Mouse (Mus musculus) midbrain, embryonic 15.5 days (tissue): ENCODE results near the gene Timm50. TPM values are rescaled to one million over a fixed set of nuclear protein-coding genes. Genes with fewer than 3 reads are reported as not detected.

Experiments
- ATAC-seq: fragments of 200-750 bp; cut with Nextera tagmentation; replicated peaks from 2 replicates; pipeline ENCODE4 v1.8.0; 2017; ENCODE audit warnings: moderate TSS enrichment
- H3K27ac ChIP-seq: fragments of 300-500 bp; sonication (generic); 2 replicates; pipeline ENCODE4 v1.5.1; 2015; ENCODE audit warnings: mild to moderate bottlenecking, inconsistent platforms
- H3K27me3 ChIP-seq: fragments of 300-500 bp; sonication (generic); replicated peaks from 2 replicates; pipeline ENCODE4 v1.6.1; 2015; ENCODE audit warnings: inconsistent platforms
- H3K36me3 ChIP-seq: fragments of 300-500 bp; sonication (generic); replicated peaks from 2 replicates; pipeline ENCODE4 v1.6.1; 2015; ENCODE audit warnings: inconsistent platforms
- H3K4me1 ChIP-seq: fragments of 300-500 bp; sonication (generic); 2 replicates; pipeline ENCODE4 v1.6.1; 2015; ENCODE audit warnings: inconsistent platforms
- H3K4me2 ChIP-seq: fragments of 300-500 bp; sonication (generic); 2 replicates; pipeline ENCODE4 v1.6.1; 2015; ENCODE audit warnings: inconsistent platforms, mild to moderate bottlenecking, moderate library complexity
- H3K4me3 ChIP-seq: fragments of 300-500 bp; sonication (generic); 2 replicates; pipeline ENCODE4 v1.5.1; 2015; ENCODE audit warnings: mild to moderate bottlenecking, inconsistent platforms
- H3K9ac ChIP-seq: fragments of 300-500 bp; sonication (generic); 2 replicates; pipeline ENCODE4 v1.6.1; 2015; ENCODE audit warnings: mild to moderate bottlenecking, inconsistent platforms
- H3K9me3 ChIP-seq: fragments of 300-500 bp; sonication (generic); 2 replicates; pipeline ENCODE4 v1.6.1; 2016; ENCODE audit warnings: inconsistent platforms
- WGBS: fragments of 180-500 bp; shearing (Covaris S2); methylation state at CpG from one replicate; pipeline ENCODE4 v1.1.7; 2015; ENCODE audit warnings: mixed read lengths; 5-methylcytosine and 5-hydroxymethylcytosine counted together
- polyA plus RNA-seq: library from polyadenylated mRNA; unstranded; fragments of >200 nt; fragmentation: Nextera tagmentation; extraction: Ambion mirVana; gene quantifications from 2 replicates; pipeline ENCODE4 v1.2.1, GENCODE M21; 2015

The Timm50 gene
- polyA plus RNA-seq, 1 experiment from 2014 or later, result 129 TPM

DNA sequence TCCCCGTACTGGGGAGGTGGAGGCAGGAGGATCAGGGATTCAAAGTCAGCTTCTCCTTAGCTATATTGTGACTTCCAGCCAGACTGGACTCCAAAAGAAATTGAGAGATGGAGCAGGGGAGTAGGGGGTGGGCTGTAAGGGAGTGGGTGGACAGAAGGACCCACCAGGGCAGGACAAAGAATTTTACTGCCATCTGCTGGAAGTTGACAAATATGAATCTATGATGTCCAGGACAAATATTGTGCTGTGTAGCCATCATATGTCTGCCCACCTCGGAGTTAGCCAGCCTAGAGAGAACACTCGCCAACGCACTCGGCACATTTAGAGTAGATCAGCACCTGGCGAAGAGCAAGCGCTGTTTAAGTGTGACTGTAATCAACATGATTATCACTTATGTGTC is 36.7 kb upstream of the Timm50 start:
- Histone ChIP-seq H3K9ac (no peak overlapping the region), H3K27me3 (no peaks in the 10 kb centered on the region), H3K9me3 (no peaks in the 10 kb centered on the region), H3K4me3 (no peak overlapping the region), H3K4me2 (no peak overlapping the region), H3K4me1 (peaks cover 17% of the 10 kb centered on the region), H3K36me3 (peaks cover 7% of the 10 kb centered on the region), H3K27ac (no peak overlapping the region)
- WGBS, result 86% methylated on average over 7 of the region's 7 CpGs
- ATAC-seq, result no peak

DNA sequence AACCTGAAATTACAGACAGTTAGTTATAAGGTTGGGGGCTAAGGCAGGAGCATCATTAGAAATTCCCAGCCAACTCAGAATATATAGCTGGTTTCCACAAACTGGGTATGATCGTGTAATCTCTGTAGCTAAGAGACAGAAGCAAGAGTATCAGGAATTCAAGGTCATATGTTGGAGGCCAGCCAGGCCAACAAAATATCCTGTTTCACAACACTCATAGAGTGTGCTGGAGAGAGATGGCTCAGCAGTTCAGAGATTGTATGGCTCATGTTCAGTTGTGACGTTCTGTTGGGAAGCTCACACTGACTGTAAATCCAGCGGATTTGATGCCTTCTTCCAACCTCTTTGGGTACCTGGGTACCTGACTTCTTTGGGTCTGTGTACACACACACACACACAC is 35.9 kb upstream of the Timm50 start:
- Histone ChIP-seq H3K27ac (no peak overlapping the region), H3K4me3 (no peak overlapping the region)
- WGBS, result 85% methylated on average over 3 of the region's 3 CpGs

DNA sequence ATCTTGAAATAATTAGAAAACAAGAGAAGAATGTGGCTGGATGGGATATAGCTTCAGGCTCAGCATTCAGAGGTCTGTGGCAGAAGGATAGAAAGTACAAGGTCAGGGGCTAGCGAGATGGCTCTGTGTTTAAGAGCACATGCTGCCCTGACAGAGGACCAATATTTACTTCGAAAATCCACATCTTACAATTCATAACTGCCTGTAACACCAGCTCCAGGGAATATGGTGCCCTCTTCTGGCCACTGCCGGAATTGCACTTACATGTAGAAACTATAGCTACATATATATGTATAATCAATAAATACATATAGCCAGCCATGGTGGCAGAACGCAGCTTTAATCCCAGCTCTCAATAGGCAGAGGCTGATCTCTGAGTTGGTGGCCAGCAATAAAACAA is 32.8 kb upstream of the Timm50 start:
- peaks cover 2% of the 10 kb centered on the region; the same call in 1 of the 2 replicates for H3K4me1 ChIP-seq
- no peaks in the 10 kb centered on the region for H3K9me3 ChIP-seq
- under 1% methylated on average over 4 of the region's 4 CpGs for WGBS
- no peak overlapping the region for H3K9ac ChIP-seq
- no peaks in the 10 kb centered on the region for H3K27me3 ChIP-seq
- ATAC-seq, result no peak
- no peak overlapping the region for H3K27ac ChIP-seq
- no peak overlapping the region for H3K4me3 ChIP-seq
- no peaks in the 10 kb centered on the region for H3K36me3 ChIP-seq
- no peak overlapping the region for H3K4me2 ChIP-seq

More for the DNA sequence above, 35.9 kb upstream of the Timm50 start:
- H3K36me3 ChIP-seq, result no peaks in the 10 kb centered on the region; the same call in 1 of the 2 replicates
- no peak overlapping the region for H3K4me2 ChIP-seq
- H3K4me1 ChIP-seq, result peaks cover 17% of the 10 kb centered on the region
- H3K27me3 ChIP-seq, result no peaks in the 10 kb centered on the region
- no peak for ATAC-seq
- no peak overlapping the region for H3K9ac ChIP-seq
- no peaks in the 10 kb centered on the region for H3K9me3 ChIP-seq

DNA sequence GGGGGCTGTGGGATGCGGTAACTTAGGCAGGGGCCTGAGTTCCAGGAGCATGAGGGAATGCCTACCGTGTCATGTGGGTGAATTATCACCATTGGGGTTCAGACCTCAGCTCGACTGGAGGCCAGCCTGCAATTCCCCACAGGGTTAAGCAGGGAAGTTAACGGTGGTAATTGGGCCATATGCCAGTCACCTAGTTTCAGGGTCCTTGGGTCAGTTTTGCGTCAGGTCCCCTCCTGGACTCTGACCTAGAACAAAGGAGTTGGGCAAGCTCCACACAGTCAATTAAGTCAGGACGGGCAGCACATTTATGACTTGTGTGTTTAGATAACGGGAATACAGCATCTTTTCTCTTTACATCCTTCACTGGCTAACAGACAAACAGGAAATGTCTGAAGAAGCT is 29.5 kb upstream of the Timm50 start:
- WGBS, result 64% methylated on average over 7 of the region's 7 CpGs
- peaks cover 20% of the 10 kb centered on the region for H3K4me1 ChIP-seq

DNA sequence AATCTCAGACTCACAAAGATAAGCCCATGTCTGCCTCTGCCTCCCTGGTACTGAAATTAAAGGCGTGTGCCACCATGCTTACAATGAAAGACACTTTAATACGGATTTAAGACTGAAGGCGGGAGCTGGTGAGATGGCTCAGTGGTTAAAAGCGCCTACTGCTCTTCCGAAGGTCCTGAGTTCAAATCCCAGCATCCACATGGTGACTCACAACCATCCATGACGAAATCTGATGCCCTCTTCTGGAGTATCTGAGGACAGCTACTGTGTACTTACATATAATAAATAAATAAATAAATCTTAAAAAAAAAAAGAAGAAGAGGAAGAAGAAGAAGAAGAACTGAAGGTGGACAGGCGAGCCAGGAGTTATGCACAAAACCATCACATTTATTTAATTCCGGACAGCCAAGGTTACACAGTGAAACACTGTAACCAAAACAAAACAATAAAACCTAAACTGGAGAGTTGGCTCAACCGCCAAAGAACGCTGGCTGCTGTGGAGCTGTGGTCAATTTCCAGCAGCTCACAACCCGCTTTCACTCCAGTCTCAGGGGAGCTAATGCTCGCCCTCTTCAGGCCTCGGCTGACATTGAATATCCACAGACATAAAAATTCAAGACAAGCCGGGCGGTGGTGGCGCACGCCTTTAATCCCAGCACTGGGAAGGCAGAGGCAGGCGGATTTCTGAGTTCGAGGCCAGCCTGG is 27.5 kb upstream of the Timm50 start:
- Histone ChIP-seq H3K4me2 (peak overlapping the region; percentile 79), H3K27ac (peak overlapping the region; percentile 87), H3K9me3 (no peaks in the 10 kb centered on the region), H3K4me1 (peaks cover 28% of the 10 kb centered on the region), H3K36me3 (no peaks in the 10 kb centered on the region), H3K27me3 (no peaks in the 10 kb centered on the region), H3K9ac (peak overlapping the region; percentile 49; the same call in 1 of the 2 replicates), H3K4me3 (peak overlapping the region; percentile 66)
- WGBS, result 79% methylated on average over 19 of the region's 19 CpGs
- ATAC-seq, result 0 out of 2 replicates have a peak, but pooled peaks have one; percentile 2

More for the DNA sequence above, 29.5 kb upstream of the Timm50 start:
- ATAC-seq, result no peak
- Histone ChIP-seq H3K27ac (no peak overlapping the region), H3K27me3 (no peaks in the 10 kb centered on the region), H3K9ac (no peak overlapping the region), H3K9me3 (no peaks in the 10 kb centered on the region), H3K36me3 (no peaks in the 10 kb centered on the region), H3K4me3 (no peak overlapping the region), H3K4me2 (no peak overlapping the region)

DNA sequence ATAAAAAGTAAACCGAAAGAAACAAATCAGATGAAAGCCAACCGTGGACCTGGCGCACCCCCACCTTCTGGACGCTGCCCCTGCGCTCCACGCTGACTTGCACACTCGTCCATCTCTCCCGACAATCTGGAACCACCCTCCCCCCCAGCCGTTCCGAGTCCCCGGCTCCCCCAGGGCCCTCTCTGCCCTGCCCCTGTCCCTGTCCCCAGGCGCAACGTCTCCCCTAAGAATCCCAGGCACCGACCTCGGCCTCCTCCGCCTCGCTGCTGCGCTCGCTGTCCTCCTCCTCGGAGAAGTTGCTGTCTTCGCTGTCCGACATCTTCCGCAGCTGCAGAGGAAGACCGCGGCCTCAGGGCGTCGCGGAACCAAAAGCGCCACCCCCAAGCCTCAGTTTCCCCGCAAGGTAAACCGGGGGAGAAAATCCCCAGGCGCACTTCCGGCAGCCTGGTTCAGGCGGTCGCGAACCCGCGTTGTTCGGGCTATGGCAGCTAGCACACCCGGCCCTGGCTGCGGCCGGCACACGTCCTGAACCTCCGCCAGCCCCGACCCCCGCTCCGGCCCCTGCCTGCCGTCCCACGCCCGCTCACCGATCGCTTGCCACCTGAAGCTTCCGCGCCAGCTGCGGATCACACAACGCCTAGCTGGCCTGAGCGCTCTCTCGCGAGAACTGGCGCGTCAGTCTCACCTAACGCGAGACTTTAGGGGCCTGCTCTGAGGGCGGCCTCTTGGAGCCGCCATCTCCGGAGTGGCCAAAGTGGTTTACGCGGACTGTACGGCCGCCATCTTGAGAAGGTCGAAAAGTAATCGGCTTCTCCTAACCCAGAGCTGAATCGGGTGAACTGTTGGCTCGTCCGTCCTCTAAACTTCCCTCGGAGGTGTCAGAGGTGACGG is 26.5 kb upstream of the Timm50 start, which contains the start of gene Supt5:
Gene Supt5 (minus strand): TSS at position 639 of the 891 bp plus-strand sequence.
- Histone ChIP-seq H3K4me3 (peak within 1 kb of the TSS; percentile 66), H3K27ac (peak within 1 kb of the TSS; percentile 87), H3K4me2 (peak within 1 kb of the TSS; percentile 79), H3K36me3 (no peaks in the 10 kb centered on the region), H3K9ac (peak within 1 kb of the TSS; percentile 80), H3K4me1 (peaks cover 28% of the 10 kb centered on the region), H3K27me3 (no peaks in the 10 kb centered on the region), H3K9me3 (no peaks in the 10 kb centered on the region)
- WGBS, result under 1% methylated on average over 77 of the region's 77 CpGs
- ATAC-seq, result peak; percentile 99

DNA sequence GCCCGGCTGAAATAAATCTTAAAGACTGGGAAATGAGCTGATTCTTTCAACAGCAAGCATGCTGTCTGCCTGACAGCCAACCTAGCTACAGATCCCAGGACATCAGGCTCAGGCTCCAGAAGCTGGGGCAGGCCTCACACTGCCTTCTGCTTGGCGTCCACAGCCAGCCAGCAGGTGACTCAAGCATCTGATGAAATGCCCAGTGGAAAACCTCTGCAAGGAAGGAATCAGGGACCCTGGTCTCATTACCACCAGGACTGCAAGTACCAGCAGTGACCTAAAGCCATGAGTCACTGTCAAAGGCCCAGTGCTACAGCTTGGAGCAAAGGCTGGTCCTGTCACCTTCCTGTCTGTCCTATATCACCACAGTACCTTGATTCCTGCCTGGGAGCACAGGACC is 23.6 kb upstream of the Timm50 start:
- WGBS, result 94% methylated on average over 2 of the region's 2 CpGs
- no peak overlapping the region for H3K4me2 ChIP-seq
- H3K4me3 ChIP-seq, result no peak overlapping the region
- H3K9me3 ChIP-seq, result no peaks in the 10 kb centered on the region
- H3K36me3 ChIP-seq, result peaks cover 8% of the 10 kb centered on the region; the same call in 1 of the 2 replicates
- H3K9ac ChIP-seq, result no peak overlapping the region
- H3K27ac ChIP-seq, result no peak overlapping the region
- no peak for ATAC-seq
- no peaks in the 10 kb centered on the region for H3K27me3 ChIP-seq
- peaks cover 28% of the 10 kb centered on the region for H3K4me1 ChIP-seq

DNA sequence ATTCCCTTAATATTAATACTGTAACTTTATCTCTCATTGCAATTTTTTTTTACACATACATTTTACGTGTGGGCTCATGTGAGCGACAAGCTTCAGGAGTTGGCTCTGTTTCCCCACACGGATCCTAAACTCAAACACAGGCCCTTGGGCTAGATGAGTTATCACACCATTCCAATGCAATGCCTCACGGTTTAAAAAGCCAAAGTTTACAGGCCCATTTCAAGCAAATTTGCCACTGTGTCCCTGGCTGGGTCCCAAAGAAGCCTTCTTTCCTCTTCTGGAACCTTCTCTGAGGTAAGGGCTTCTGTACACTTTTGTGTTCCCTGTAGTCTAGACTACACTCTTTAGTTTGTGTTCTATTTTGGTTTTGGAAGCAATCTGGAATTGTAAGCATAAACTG is 22.7 kb upstream of the Timm50 start:
- no peaks in the 10 kb centered on the region for H3K27me3 ChIP-seq
- WGBS, result 94% methylated on average over 4 of the region's 4 CpGs
- no peak overlapping the region for H3K4me3 ChIP-seq
- no peak overlapping the region for H3K4me2 ChIP-seq
- no peaks in the 10 kb centered on the region for H3K9me3 ChIP-seq
- H3K9ac ChIP-seq, result no peak overlapping the region
- H3K4me1 ChIP-seq, result peaks cover 28% of the 10 kb centered on the region
- no peak for ATAC-seq
- H3K36me3 ChIP-seq, result peaks cover 10% of the 10 kb centered on the region
- no peak overlapping the region for H3K27ac ChIP-seq

DNA sequence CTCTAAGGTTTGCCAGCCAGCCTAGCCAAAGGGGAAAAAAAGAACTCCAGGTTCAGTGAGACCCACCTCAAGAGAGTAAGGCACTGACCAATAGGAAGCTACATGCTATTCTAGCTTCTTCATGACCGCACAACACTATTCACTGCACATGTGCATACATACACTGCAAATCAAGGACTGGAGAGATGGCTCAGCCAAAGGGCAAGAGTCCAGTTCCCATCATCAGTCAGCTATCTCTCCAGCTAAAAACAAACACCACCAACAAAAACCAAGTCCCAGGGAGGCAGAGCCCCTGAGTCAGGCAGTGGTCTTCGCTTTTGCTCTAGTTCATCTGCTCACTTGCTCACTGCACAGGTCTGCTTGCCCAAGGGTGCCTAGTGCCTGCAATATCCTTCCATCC is 16.4 kb upstream of the Timm50 start:
- no peaks in the 10 kb centered on the region for H3K27me3 ChIP-seq
- ATAC-seq, result no peak
- 93% methylated on average over 2 of the region's 2 CpGs for WGBS

DNA sequence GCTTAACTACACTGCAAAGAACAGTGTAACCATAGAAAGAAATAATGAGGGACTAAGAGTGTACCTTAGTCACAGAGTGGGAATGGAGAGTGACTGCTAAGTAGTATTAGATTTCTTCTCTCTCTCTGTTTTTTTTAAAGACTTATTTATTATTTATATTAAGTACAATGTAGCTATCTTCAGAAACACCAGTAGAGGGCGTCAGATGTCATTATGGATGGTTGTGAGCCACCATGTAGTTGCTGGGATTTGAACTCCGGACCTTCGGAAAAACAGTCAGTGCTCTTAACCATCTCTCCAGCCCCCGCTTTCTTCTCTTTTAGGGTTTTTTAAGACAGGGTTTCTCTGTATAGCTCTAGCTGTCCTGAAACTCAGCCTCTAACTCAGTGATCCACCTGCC is 14.6 kb upstream of the Timm50 start:
- 79% methylated on average over 4 of the region's 4 CpGs for WGBS
- no peak overlapping the region for H3K4me2 ChIP-seq
- no peaks in the 10 kb centered on the region for H3K27me3 ChIP-seq
- peaks cover 74% of the 10 kb centered on the region for H3K36me3 ChIP-seq
- no peak overlapping the region for H3K4me3 ChIP-seq
- H3K9me3 ChIP-seq, result no peaks in the 10 kb centered on the region
- no peak overlapping the region for H3K9ac ChIP-seq
- no peak overlapping the region for H3K27ac ChIP-seq
- no peak for ATAC-seq
- H3K4me1 ChIP-seq, result no peaks in the 10 kb centered on the region

More for the DNA sequence above, 16.4 kb upstream of the Timm50 start:
- H3K4me1 ChIP-seq, result no peaks in the 10 kb centered on the region
- no peak overlapping the region for H3K4me3 ChIP-seq
- H3K27ac ChIP-seq, result no peak overlapping the region
- no peak overlapping the region for H3K4me2 ChIP-seq
- no peaks in the 10 kb centered on the region for H3K9me3 ChIP-seq
- H3K36me3 ChIP-seq, result peaks cover 56% of the 10 kb centered on the region
- H3K9ac ChIP-seq, result no peak overlapping the region

DNA sequence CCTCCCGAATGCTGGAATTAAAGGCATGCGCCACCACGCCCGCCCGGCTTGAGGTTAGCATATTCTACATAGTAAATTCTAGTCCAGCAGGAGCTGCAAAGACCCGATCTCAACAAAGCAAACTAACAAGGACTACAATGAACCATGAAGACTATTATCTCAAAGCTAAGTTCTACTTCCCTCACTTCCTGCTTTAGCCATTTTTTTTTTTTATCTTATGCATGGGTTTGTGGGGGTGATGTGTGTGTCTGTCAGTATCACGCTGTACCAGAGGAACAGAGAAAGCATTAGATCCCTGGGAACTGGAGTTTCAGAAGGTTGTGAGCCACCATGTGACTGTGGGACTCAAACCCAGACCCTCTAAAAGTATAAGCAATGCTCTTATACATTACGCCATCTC is 13.4 kb upstream of the Timm50 start:
- WGBS, result 98% methylated on average over 8 of the region's 8 CpGs
- Histone ChIP-seq H3K4me1 (no peaks in the 10 kb centered on the region), H3K4me2 (no peak overlapping the region), H3K9me3 (no peaks in the 10 kb centered on the region), H3K27ac (no peak overlapping the region), H3K27me3 (no peaks in the 10 kb centered on the region), H3K36me3 (peaks cover 74% of the 10 kb centered on the region), H3K9ac (no peak overlapping the region), H3K4me3 (no peak overlapping the region)
- no peak for ATAC-seq

DNA sequence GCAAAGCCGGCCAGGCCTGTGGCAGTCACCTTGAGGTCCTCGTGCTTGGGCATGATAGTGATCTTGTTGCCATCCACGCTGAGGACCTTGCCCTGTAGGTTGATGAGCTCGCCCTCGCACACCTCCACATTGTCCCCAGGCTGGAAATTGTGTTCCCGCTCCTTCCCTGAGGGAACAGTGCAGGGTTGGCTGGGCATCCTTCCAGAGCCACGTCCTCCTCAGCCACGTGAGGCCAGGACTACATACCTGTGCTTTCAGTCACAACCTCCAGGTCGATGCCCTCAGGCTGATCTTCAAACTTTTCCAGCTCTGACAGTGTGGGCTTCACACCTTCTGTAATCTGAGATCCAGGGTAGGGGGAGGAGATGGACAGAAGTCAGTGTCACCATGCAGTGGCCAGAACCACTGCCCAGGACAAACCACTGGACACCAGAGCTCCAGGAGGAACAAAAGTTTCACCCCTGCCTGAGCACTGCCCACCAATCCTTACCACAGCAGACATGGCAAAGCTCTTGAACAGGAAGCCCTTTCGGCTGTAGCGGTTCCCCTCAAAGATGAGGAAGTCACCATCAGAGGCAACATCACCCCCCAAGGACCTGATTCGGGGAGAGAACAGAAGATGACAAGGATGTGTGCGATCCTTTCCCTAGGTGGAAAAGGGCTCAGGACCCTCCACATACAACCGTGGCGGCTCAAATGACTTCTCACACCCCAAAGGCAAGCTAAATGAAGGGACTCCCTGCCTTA is 10.3 kb upstream of the Timm50 start:
- Histone ChIP-seq H3K4me3 (no peak overlapping the region), H3K27me3 (no peaks in the 10 kb centered on the region), H3K27ac (no peak overlapping the region), H3K9me3 (no peaks in the 10 kb centered on the region), H3K4me2 (no peak overlapping the region), H3K9ac (no peak overlapping the region), H3K36me3 (peaks cover 84% of the 10 kb centered on the region), H3K4me1 (no peaks in the 10 kb centered on the region)
- WGBS, result 93% methylated on average over 15 of the region's 15 CpGs
- no peak for ATAC-seq
